In genomic region chr14:104827404-104827803, GRCm38 (mm10) we compare ENCODE assay signal across 24 mouse cellular contexts.
DNase-seq lines count a peak whose midpoint lies in the region; ATAC-seq lines count a peak whose summit lies in the region.
"Had no signal": no experiment of that assay in that cellular context is flagged by ENCODE, and none has a peak within 500 bp of the region (broad histone marks: within the 10 kb centered on the region; RNA-seq: fewer than 3 reads in every experiment).

No protein-coding gene starts in this region.

- no peak overlapping the region for H3K9ac ChIP-seq in forebrain, embryonic 14.5 days (ENCODE audit: low read length)
- no peak overlapping the region for H3K9ac ChIP-seq in forebrain, embryonic 13.5 days
- no peak overlapping the region for H3K9ac ChIP-seq in midbrain, embryonic 12.5 days (replicated peaks)
- no peak overlapping the region for H3K9ac ChIP-seq in midbrain, embryonic 11.5 days (ENCODE audit: low read length)
- H3K9ac ChIP-seq in neural tube, embryonic 13.5 days, result no peak overlapping the region
- H3K9ac ChIP-seq: embryonic facial prominence, embryonic 12.5 days; heart, embryonic 15.5 days had no signal

- no peak overlapping the region for H3K4me3 ChIP-seq in forebrain, embryonic 14.5 days (ENCODE audit: low read depth, low read length)
- H3K4me3 ChIP-seq in forebrain, embryonic 13.5 days, result no peak overlapping the region
- H3K4me3 ChIP-seq in midbrain, embryonic 12.5 days, result no peak overlapping the region
- no peak overlapping the region for H3K4me3 ChIP-seq in midbrain, embryonic 11.5 days (ENCODE audit: low read depth, low read length)
- no peak overlapping the region for H3K4me3 ChIP-seq in neural tube, embryonic 13.5 days
- H3K4me3 ChIP-seq: embryonic facial prominence, embryonic 12.5 days; heart, adult 2 months; heart, embryonic 15.5 days; hindbrain, embryonic 10.5 days had no signal

- no peaks in the 10 kb centered on the region for H3K9me3 ChIP-seq in forebrain, embryonic 14.5 days (replicated peaks; ENCODE audit: control insufficient read depth, low read length)
- H3K9me3 ChIP-seq in forebrain, embryonic 13.5 days (replicated peaks), result no peaks in the 10 kb centered on the region
- H3K9me3 ChIP-seq in midbrain, embryonic 12.5 days, result no peaks in the 10 kb centered on the region
- H3K9me3 ChIP-seq in midbrain, embryonic 11.5 days (ENCODE audit: control insufficient read depth, low read length), result no peaks in the 10 kb centered on the region
- H3K9me3 ChIP-seq in neural tube, embryonic 13.5 days, result no peaks in the 10 kb centered on the region
- H3K9me3 ChIP-seq: embryonic facial prominence, embryonic 12.5 days; heart, embryonic 15.5 days; hindbrain, embryonic 10.5 days had no signal

- no peak overlapping the region for H3K27ac ChIP-seq in forebrain, embryonic 14.5 days (ENCODE audit: low read depth, low read length)
- no peak overlapping the region for H3K27ac ChIP-seq in forebrain, embryonic 13.5 days
- no peak overlapping the region for H3K27ac ChIP-seq in midbrain, embryonic 12.5 days (replicated peaks)
- H3K27ac ChIP-seq in midbrain, embryonic 11.5 days (ENCODE audit: low read depth, low read length), result no peak overlapping the region
- H3K27ac ChIP-seq in neural tube, embryonic 13.5 days (replicated peaks), result no peak overlapping the region
- H3K27ac ChIP-seq: embryonic facial prominence, embryonic 12.5 days; heart, adult 2 months; heart, embryonic 15.5 days; hindbrain, embryonic 10.5 days had no signal

- H3K4me1 ChIP-seq in forebrain, embryonic 14.5 days (ENCODE audit: control insufficient read depth, insufficient read depth, low read length), result peaks cover 4% of the 10 kb centered on the region; the same call in 1 of the 2 replicates
- peaks cover 8% of the 10 kb centered on the region for H3K4me1 ChIP-seq in forebrain, embryonic 13.5 days
- H3K4me1 ChIP-seq in midbrain, embryonic 12.5 days, result no peaks in the 10 kb centered on the region
- no peaks in the 10 kb centered on the region for H3K4me1 ChIP-seq in midbrain, embryonic 11.5 days (ENCODE audit: control insufficient read depth, insufficient read depth, low read length)
- peaks cover 9% of the 10 kb centered on the region for H3K4me1 ChIP-seq in neural tube, embryonic 13.5 days (replicated peaks)
- H3K4me1 ChIP-seq: embryonic facial prominence, embryonic 12.5 days; heart, embryonic 15.5 days; hindbrain, embryonic 10.5 days had no signal

- H3K27me3 ChIP-seq in forebrain, embryonic 14.5 days (replicated peaks; ENCODE audit: control insufficient read depth, insufficient read depth, low read length), result no peaks in the 10 kb centered on the region
- no peaks in the 10 kb centered on the region for H3K27me3 ChIP-seq in forebrain, embryonic 13.5 days
- no peaks in the 10 kb centered on the region for H3K27me3 ChIP-seq in midbrain, embryonic 12.5 days
- H3K27me3 ChIP-seq in midbrain, embryonic 11.5 days (ENCODE audit: control insufficient read depth, insufficient read depth, low read length), result no peaks in the 10 kb centered on the region
- H3K27me3 ChIP-seq in neural tube, embryonic 13.5 days, result no peaks in the 10 kb centered on the region
- H3K27me3 ChIP-seq: embryonic facial prominence, embryonic 12.5 days; heart, embryonic 15.5 days had no signal

- 0 out of 2 replicates have a peak, but pooled peaks have one; percentile 40 for ATAC-seq in forebrain, embryonic 14.5 days
- no peak for ATAC-seq in forebrain, embryonic 13.5 days
- peak; percentile 62; the same call in 1 of the 2 replicates for ATAC-seq in midbrain, embryonic 12.5 days (ENCODE audit: low FRiP score, low read depth)
- ATAC-seq in midbrain, embryonic 11.5 days (ENCODE audit: low FRiP score), result no peak
- ATAC-seq in neural tube, embryonic 13.5 days (ENCODE audit: low read depth), result peak; percentile 56; the same call in 1 of the 2 replicates
- ATAC-seq: hindbrain, embryonic 16.5 days; inflammation-experienced regulatory T-cells, adult 6 months; intestine, postnatal 0 days had no signal

- intact Hi-C loops in left cerebral cortex, postnatal 14 days (cut with DNase I), result no loop called here

- H3K36me3 ChIP-seq in forebrain, embryonic 14.5 days (ENCODE audit: control insufficient read depth, insufficient read depth, low read length), result no peaks in the 10 kb centered on the region
- H3K36me3 ChIP-seq in forebrain, embryonic 13.5 days (ENCODE audit: poor library complexity, severe bottlenecking), result no peaks in the 10 kb centered on the region
- no peaks in the 10 kb centered on the region for H3K36me3 ChIP-seq in midbrain, embryonic 12.5 days
- H3K36me3 ChIP-seq in midbrain, embryonic 11.5 days (ENCODE audit: control insufficient read depth, insufficient read depth, low read length), result no peaks in the 10 kb centered on the region
- H3K36me3 ChIP-seq in neural tube, embryonic 13.5 days, result no peaks in the 10 kb centered on the region
- H3K36me3 ChIP-seq: embryonic facial prominence, embryonic 12.5 days; heart, embryonic 15.5 days; hindbrain, embryonic 10.5 days had no signal

- 13% methylated on average over 4 of the region's 4 CpGs for WGBS in forebrain, embryonic 14.5 days
- WGBS in forebrain, embryonic 13.5 days, result 19% methylated on average over 4 of the region's 4 CpGs
- WGBS in midbrain, embryonic 12.5 days, result 59% methylated on average over 4 of the region's 4 CpGs
- 71% methylated on average over 4 of the region's 4 CpGs for WGBS in midbrain, embryonic 11.5 days
- WGBS in neural tube, embryonic 13.5 days, result 27% methylated on average over 4 of the region's 4 CpGs

- H3K4me2 ChIP-seq in forebrain, embryonic 14.5 days (ENCODE audit: low read length), result no peak overlapping the region
- H3K4me2 ChIP-seq in forebrain, embryonic 13.5 days, result no peak overlapping the region
- no peak overlapping the region for H3K4me2 ChIP-seq in midbrain, embryonic 12.5 days (replicated peaks)
- no peak overlapping the region for H3K4me2 ChIP-seq in midbrain, embryonic 11.5 days
- 0 out of 2 replicates have a peak overlapping the region, but pooled peaks have one; percentile 5 for H3K4me2 ChIP-seq in neural tube, embryonic 13.5 days
- H3K4me2 ChIP-seq: embryonic facial prominence, embryonic 12.5 days; heart, embryonic 11.5 days; heart, embryonic 15.5 days had no signal

- DNase-seq in embryo, embryonic 11 days, result peak; percentile 7
- no peak for DNase-seq in embryo, embryonic 10 days (ENCODE audit: low spot score)
- DNase-seq in forebrain, embryonic 14.5 days (ENCODE audit: low spot score), result peak; percentile 20
- DNase-seq in midbrain, embryonic 11.5 days (ENCODE audit: low spot score, missing footprints), result no peak
- DNase-seq in left cerebral cortex, postnatal 14 days (ENCODE audit: low spot score in 2 of 2), result no peak
- DNase-seq: adrenal gland, adult 2 months; adrenal gland, postnatal 36 days; cerebellum, adult 11 months; cerebellum, adult 8-10 months; cerebellum, postnatal 14 days; gastrocnemius, postnatal 10 days; heart, adult 2 months; heart, postnatal 14 days; kidney, adult 8-10 months had no signal

Comparison
In these comparisons a context has a peak if more than half of its experiments do, and no peak if none do; other contexts are left out.
1. DNase-seq: peak in embryo, embryonic 11 days (single experiment) and forebrain, embryonic 14.5 days (single experiment); none in embryo, embryonic 10 days (single experiment), midbrain, embryonic 11.5 days (single experiment) and left cerebral cortex, postnatal 14 days (0 of 2).
2. ATAC-seq: peak in forebrain, embryonic 14.5 days (single experiment), midbrain, embryonic 12.5 days (single experiment) and neural tube, embryonic 13.5 days (single experiment); none in forebrain, embryonic 13.5 days (single experiment) and midbrain, embryonic 11.5 days (single experiment).